Mouse (Mus musculus): ENCODE results near the gene Cth.

The Cth gene

GRCm38 (mm10) chr3:157910262-157910661 is 14.6 kb downstream of the Cth start:
- DNase-seq (ENCODE audit: low spot score) = no peak

DNA sequence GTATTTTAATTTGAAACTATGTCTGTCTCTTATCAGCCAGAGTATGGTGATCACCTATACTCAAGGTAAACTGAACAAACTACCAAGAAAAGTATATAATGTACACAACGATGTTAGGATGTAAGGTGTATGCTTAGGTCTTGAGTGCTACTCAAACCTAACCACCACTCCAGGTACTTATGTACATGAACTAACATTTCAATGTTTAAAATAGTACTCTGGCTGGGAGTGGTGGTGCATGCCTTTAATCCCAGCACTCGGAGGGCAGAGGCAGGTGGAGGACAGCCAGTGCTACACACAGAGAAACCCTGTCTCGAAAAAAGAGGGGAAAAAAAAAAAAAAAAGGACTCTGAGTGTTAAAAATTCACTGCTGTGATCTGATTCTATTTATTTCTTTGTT is 16.7 kb downstream of the Cth start:
- no peak for DNase-seq (ENCODE audit: low spot score)

- DNase-seq (ENCODE audit: low spot score) = no peak
Measured at GRCm38 (mm10) chr3:157901721-157902120, 23.2 kb downstream of the Cth start.

DNA sequence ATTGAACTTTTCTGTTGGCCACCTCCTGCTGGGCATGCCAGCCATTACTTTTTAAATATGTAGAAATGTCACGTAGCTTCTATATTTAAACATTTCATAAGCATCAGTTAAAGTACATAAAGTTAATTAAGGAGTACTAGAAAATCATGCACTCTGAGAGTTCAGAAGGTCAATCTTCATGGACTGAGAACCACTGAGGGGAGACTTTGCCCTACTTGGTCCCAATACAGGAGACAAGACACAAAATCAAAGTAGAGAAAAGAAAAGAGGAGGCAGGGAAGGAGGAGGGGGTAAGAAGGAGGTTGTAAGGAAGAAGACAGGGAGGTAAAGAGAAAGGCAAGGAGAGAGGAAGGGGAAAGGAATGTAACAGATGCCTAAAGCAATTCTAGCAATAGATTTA is 24.9 kb downstream of the Cth start:
- DNase-seq (ENCODE audit: low spot score) = no peak

GRCm38 (mm10) chr3:157897645-157898044 is 27.2 kb downstream of the Cth start:
- no peak for DNase-seq (ENCODE audit: low spot score)

DNA sequence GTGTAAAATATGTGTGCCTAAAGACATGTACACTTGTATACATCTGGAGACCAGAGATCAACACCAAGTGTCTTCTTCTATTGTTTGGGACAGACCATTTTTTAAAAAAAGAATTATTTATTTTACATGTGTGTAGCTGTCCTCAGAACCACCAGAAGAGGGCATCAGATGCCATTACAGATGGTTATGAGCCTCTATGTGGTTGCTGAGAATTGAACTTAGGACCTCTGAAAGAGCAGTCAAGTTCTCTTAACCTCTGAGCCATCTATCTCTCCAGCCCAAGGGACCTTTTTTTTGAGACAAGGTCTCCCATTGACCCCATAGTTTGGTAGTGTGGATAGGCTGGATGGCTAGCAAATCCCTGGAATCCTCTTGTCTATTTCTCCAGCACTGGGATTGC is 33.1 kb downstream of the Cth start:
- DNase-seq (ENCODE audit: low spot score) = no peak

- peak; percentile 78 for DNase-seq (ENCODE audit: low spot score)
Measured at GRCm38 (mm10) chr3:157884081-157884643, 40.7 kb downstream of the Cth start.

GRCm38 (mm10) chr3:157883085-157883484 is 41.8 kb downstream of the Cth start:
- no peak for DNase-seq (ENCODE audit: low spot score)

DNA sequence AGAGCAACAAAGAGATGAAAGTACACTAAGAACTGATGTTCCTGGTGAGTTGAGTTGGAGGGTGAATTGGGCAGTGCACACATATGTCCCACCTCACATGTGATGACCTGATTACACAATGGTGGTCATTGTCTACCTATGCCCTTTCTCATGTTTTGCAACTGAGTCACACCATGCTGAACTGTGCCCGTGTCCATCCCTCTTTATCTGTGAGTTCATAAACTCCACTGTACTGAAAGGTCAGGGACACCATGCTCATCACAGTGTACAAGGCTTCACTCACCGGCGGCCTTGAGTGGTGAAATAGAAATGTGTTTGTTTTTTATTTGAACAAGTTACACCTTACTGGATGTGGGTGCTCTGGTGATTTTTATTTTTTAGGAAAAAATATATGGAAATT is 42.9 kb downstream of the Cth start:
- DNase-seq (ENCODE audit: low spot score) = no peak

GRCm38 (mm10) chr3:157880983-157881382 is 43.9 kb downstream of the Cth start:
- DNase-seq (ENCODE audit: low spot score) = no peak

GRCm38 (mm10) chr3:157877847-157878246 is 47.0 kb downstream of the Cth start:
- DNase-seq (ENCODE audit: low spot score) = peak; percentile 36

DNA sequence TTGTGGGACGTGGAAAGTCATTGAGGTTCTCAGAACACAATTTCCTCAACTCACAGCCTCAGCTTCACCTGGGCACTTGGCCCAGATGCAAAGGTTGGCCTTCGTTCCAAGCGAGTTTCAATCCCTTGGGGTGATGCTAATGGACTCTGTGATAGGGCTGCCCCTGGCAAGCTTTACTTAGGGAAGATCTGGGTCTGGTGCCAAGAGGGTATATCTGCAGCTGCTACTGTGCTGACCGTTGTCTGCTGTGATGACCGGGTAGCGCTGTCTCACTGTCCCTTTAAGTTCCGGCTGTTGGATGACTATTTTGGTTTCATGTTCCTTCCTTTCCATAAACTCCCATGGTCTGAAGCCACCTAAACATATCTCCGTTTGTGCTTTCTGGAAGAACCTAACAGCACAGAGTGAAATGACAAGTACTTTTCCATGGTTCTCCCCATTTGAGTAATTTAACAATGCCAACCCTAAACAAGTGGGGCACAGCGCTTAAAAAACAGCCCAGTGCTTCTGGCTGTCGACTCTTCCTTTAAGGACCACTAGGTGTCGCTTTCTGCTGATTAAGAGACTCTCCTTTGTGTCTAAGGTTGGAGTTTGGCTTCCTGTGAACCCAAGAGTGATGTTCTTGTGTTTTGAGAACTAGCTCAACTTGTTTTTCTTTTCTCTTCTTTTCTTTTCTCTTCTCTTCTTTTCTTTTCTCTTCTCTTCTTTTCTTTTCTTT is 48.3 kb downstream of the Cth start:
- DNase-seq (ENCODE audit: low spot score) = peak; percentile 85

DNA sequence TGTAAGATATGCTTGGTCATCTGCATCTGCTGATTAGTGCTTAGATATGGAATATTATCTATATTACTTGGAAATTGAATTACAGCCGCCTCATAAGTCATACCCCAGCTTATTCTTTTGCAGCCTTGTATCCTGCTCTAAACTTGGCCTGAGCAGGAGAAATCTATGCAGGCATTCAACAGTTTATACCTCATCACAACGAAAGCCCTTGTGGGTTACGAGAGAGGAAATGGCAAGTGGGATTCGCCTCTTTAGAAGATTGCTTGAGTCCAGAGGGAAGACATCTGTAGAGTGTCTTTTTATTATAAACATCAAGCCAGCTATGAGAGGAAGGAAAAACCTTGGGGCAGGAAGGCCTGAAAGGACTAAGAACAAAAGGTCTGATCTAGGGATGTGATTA is 52.0 kb downstream of the Cth start:
- DNase-seq (ENCODE audit: low spot score) = no peak

- no peak for DNase-seq (ENCODE audit: low spot score)
Measured at GRCm38 (mm10) chr3:157867836-157868235, 57.0 kb downstream of the Cth start.

GRCm38 (mm10) chr3:157866251-157866650 is 58.6 kb downstream of the Cth start:
- no peak for DNase-seq (ENCODE audit: low spot score)

DNA sequence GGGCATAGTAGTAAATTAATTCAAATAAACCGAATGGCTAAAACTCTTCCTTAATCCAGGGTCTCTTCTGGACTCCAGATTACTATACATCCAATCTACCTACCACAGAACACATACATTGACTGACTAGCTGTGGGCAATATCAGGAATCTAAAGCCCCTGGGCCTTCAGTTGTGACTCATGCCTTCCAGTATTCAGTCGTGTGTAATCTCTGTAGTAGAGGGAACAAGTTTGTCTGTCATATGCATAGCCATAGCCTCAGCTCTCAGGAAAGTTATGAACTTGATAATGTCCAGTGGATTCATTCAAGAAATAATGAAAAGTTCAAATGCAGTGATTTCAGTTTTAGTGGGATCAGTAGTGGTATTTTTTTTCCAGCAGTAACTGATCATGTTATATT is 59.0 kb downstream of the Cth start:
- no peak for DNase-seq (ENCODE audit: low spot score)

- DNase-seq (ENCODE audit: low spot score) = no peak
Measured at GRCm38 (mm10) chr3:157865431-157865830, 59.4 kb downstream of the Cth start.

DNA sequence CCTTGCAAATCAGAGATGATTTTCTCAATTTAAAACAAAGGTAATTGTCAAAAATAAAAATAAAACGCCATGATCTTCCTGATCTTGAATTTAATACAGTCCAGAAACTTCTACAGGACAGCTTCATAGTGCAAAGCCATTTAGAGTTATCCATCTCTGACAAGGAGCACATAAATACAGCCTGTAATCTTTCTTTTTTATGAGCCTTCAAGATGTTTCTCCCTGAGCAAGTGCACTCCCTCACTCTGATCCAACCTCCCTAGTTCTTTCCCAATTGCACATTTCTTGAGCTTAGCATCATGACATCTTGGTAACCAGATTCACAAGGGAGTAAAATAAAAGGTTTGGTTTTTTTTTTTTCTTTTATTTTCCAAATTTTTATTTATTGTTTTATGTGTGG is 72.1 kb downstream of the Cth start:
- no peak for DNase-seq (ENCODE audit: low spot score)

DNA sequence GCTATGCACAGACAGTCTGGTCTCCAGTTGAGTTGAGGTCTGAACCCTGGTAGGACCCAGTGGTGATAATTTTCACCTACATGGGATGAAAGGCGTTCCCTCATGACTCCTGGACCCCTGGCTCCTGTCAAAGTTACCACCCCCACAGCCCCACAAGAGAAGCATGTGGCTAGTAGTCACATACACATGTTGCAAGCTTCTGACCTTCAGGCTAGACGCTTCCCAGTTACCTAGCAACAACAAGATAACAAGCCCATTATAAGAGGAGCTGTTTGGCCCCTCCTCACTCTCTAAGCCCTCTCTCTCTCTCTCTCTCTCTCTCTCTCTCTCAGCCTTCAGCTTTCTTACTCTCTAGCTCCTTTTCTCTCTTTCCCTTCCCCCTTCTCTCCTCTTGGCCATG is 76.4 kb downstream of the Cth start:
- DNase-seq (ENCODE audit: low spot score) = no peak

GRCm38 (mm10) chr3:157847338-157848284 is 77.3 kb downstream of the Cth start:
- DNase-seq (ENCODE audit: low spot score) = no peak
